Mouse (Mus musculus) ES-E14 (cell line): ENCODE measurements around the gene Tle4. TPM values are rescaled to one million over a fixed set of nuclear protein-coding genes. Genes with fewer than 3 reads are reported as not detected.

Experiments
- DNase-seq: peaks from one replicate; pipeline ENCODE4 v3.0.0-alpha.2; 2013; ENCODE audit warnings: low read depth, low spot score
- H3K27ac ChIP-seq: 2 replicates; pipeline ENCODE4 v1.5.1; 2012; ENCODE audit warnings: low read depth, mild to moderate bottlenecking, low read length, moderate library complexity, mixed read lengths; ENCODE audit not compliant: poor library complexity, insufficient read depth, severe bottlenecking
- H3K36me3 ChIP-seq: 2 replicates; pipeline ENCODE4 v1.6.1; 2012; ENCODE audit warnings: mild to moderate bottlenecking, low read length, moderate library complexity, mixed read lengths; ENCODE audit not compliant: control insufficient read depth, poor library complexity, insufficient read depth, severe bottlenecking
- H3K4me1 ChIP-seq, 2 experiments: fragments of 150-350 bp in 1 of 2; sonication (generic) in 1 of 2; 2 replicates each; pipeline ENCODE4 v1.6.1; 2012; ENCODE audit warnings: low read length in 2 of 2, mild to moderate bottlenecking in 1 of 2, mixed read lengths in 1 of 2; ENCODE audit not compliant: control insufficient read depth in 2 of 2, insufficient read depth in 2 of 2, poor library complexity in 1 of 2
- H3K4me3 ChIP-seq, 2 experiments: fragments of 150-350 bp in 1 of 2; sonication (generic) in 1 of 2; 2 replicates each; pipeline ENCODE4 v1.5.1; 2012; ENCODE audit warnings: low read length in 2 of 2, low read depth in 1 of 2, mild to moderate bottlenecking in 1 of 2, mixed read lengths in 1 of 2; ENCODE audit not compliant: insufficient read depth in 1 of 2, poor library complexity in 1 of 2, severe bottlenecking in 1 of 2
- H3K9ac ChIP-seq: 2 replicates; pipeline ENCODE4 v1.6.1; 2012; ENCODE audit warnings: low read depth, mild to moderate bottlenecking, low read length, mixed read lengths; ENCODE audit not compliant: poor library complexity, insufficient read depth, severe bottlenecking
- H3K9me3 ChIP-seq: fragments of 150-350 bp; sonication (generic); 2 replicates; pipeline ENCODE4 v1.6.1; 2012; ENCODE audit warnings: low read depth, mild to moderate bottlenecking, low read length; ENCODE audit not compliant: control insufficient read depth, insufficient read depth
- CHD2 ChIP-seq: IDR thresholded peaks from 2 replicates; pipeline ENCODE4 v1.6.1; 2014; ENCODE audit warnings: mild to moderate bottlenecking, low read depth, low read length, inconsistent platforms
- HCFC1 ChIP-seq: IDR thresholded peaks from 2 replicates; pipeline ENCODE4 v1.6.1; 2012; ENCODE audit warnings: low read length, inconsistent platforms, borderline replicate concordance; ENCODE audit not compliant: insufficient read depth
- MAFK ChIP-seq: IDR thresholded peaks from 2 replicates; pipeline ENCODE4 v1.6.1; 2014; ENCODE audit warnings: mild to moderate bottlenecking, low read depth, low read length, inconsistent platforms; ENCODE audit not compliant: insufficient read depth
- ZC3H11A ChIP-seq: IDR thresholded peaks from 2 replicates; pipeline ENCODE4 v1.6.1; 2012; ENCODE audit warnings: low read depth, mild to moderate bottlenecking, inconsistent platforms, low read length, borderline replicate concordance
- ZNF384 ChIP-seq: IDR thresholded peaks from 2 replicates; pipeline ENCODE4 v1.6.1; 2012; ENCODE audit warnings: low read depth, low read length, inconsistent platforms
- in situ Hi-C, 2 experiments: fragments of 600-800 bp; cut with MboI; formaldehyde crosslinking; loops; one replicate each; pipeline ENCODE4 v1.15.1; 2025; ENCODE audit warnings: low sequenced_read_pairs in 2 of 2, inconsistent platforms in 1 of 2; ENCODE audit not compliant: unreplicated experiment in 2 of 2
- total RNA-seq: library from RNA; depleted of rRNA; stranded (reverse); fragments of 300-350 nt; gene quantifications from 2 replicates; pipeline ENCODE4 v1.2.3, GENCODE M21; 2012

Gene Tle4
- total RNA-seq, 1 experiment: 45.7 TPM

DNA sequence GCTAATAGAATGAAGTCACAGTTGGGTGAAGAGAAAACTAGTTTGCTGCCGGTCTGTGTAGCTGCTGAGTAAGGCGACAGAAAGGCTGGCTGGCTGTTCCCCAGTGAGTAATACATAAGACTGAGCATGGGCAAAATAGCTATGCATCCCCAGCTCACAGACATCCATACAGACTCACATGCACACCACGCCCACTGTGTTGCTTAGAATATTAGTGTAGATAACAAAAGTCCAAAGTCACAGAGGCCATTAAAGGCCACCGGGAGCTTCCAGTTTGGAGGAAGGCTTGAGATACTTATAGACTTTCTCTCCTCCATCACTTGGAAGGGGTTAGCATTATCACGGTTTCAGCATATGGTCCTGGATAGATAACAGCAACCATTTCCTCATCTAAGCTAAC lies 178.0 kb downstream of the Tle4 start:
- H3K4me3 ChIP-seq: no peak overlapping the region
- H3K27ac ChIP-seq: no peak overlapping the region
- H3K36me3 ChIP-seq: no peaks in the 10 kb centered on the region
- H3K4me1 ChIP-seq: peaks cover 2 to 4% of the 10 kb centered on the region in 2 experiments; a peak in 1 of 4 replicates
- in situ Hi-C loops: no loop called here
- no peaks in the 10 kb centered on the region for H3K9me3 ChIP-seq
- TF ChIP-seq ZC3H11A (no peak), ZNF384 (no peak), MAFK (no peak), CHD2 (no peak), HCFC1 (no peak)
- no peak overlapping the region for H3K9ac ChIP-seq
- DNase-seq: no peak

DNA sequence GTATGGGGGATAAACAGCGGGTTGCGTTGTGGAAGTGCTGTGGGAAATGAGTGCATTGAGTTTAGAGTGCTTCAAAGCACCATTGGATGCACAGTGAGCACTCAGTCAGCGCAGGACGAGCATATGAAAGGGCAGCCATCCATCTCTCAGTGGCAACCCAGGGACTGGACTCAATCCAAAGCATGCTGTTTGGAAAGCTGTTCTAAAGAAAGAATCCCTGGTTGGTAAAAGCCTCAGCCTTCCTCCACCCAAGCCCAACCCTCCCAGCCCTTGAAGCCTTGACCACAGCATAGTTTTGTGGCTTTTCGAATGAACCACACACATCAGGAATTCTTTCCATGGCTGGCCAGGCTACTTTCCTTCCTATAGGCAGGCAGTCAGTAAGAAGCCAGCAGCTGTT lies 181.0 kb downstream of the Tle4 start:
- Histone ChIP-seq H3K4me1 (peaks cover 2 to 5% of the 10 kb centered on the region in 2 experiments; a peak in 2 of 4 replicates), H3K9ac (no peak overlapping the region), H3K9me3 (no peaks in the 10 kb centered on the region), H3K36me3 (no peaks in the 10 kb centered on the region), H3K4me3 (no peak overlapping the region), H3K27ac (no peak overlapping the region)
- in situ Hi-C loops: no loop called here
- no peak for DNase-seq
- no peak for TF ChIP-seq HCFC1
- no peak for TF ChIP-seq ZNF384

- Histone ChIP-seq H3K27ac (no peak overlapping the region), H3K36me3 (no peaks in the 10 kb centered on the region), H3K4me1 (peaks cover 2 to 5% of the 10 kb centered on the region in 2 experiments; a peak in 2 of 4 replicates), H3K4me3 (no peak overlapping the region), H3K9me3 (no peaks in the 10 kb centered on the region), H3K9ac (no peak overlapping the region)
- TF ChIP-seq ZC3H11A: no peak
- TF ChIP-seq ZNF384: peak; percentile 63; the same call in 1 of the 2 replicates
- TF ChIP-seq MAFK: no peak
- no peak for TF ChIP-seq CHD2
- no peak for TF ChIP-seq HCFC1
- no peak for DNase-seq
- in situ Hi-C loops: no loop called here
These were observed 181.9 kb downstream of the Tle4 start for GRCm38 (mm10) chr19:14415996-14416395.

DNA sequence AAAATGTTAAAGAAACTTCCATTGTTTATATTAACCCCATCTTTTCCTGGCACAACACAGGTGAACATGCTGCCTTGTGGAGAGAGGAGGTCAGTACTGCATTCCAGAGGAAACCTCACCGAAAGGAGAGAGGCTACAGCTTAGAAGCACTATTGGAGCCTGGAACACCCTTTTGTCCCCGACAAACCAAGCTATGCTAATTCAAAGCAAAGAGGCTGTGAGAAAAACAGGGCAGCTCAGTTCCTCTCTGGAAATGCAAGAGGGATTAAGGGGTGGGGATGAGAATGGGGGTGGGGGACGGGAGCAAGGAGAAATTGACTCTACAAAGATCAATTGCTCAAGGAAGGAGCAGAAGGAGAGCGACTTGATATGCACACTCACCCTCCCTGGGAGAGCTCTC lies 182.9 kb downstream of the Tle4 start:
- no peak overlapping the region for H3K4me3 ChIP-seq
- no peaks in the 10 kb centered on the region for H3K36me3 ChIP-seq
- peaks cover 2 to 5% of the 10 kb centered on the region in 2 experiments; a peak in 2 of 4 replicates for H3K4me1 ChIP-seq
- TF ChIP-seq MAFK: no peak
- no peaks in the 10 kb centered on the region for H3K9me3 ChIP-seq
- in situ Hi-C loops: no loop called here
- DNase-seq: no peak
- H3K9ac ChIP-seq: no peak overlapping the region
- no peak overlapping the region for H3K27ac ChIP-seq

- H3K9ac ChIP-seq: no peak overlapping the region
- H3K36me3 ChIP-seq: no peaks in the 10 kb centered on the region
- no peaks in the 10 kb centered on the region for H3K9me3 ChIP-seq
- in situ Hi-C loops: no loop called here
- no peak overlapping the region for H3K27ac ChIP-seq
- H3K4me3 ChIP-seq: no peak overlapping the region
- DNase-seq: no peak
- no peaks in the 10 kb centered on the region for H3K4me1 ChIP-seq
- TF ChIP-seq ZNF384 (no peak), CHD2 (no peak)
These were observed 191.2 kb downstream of the Tle4 start for GRCm38 (mm10) chr19:14406603-14407002.
